Mouse (Mus musculus) adrenal gland, adult 18-20 months (tissue): ENCODE results near the gene Stat5b. TPM values are rescaled to one million over a fixed set of nuclear protein-coding genes. Genes with fewer than 3 reads are reported as not detected.

Source experiments
- DNase-seq, 2 experiments: peaks; one replicate each; pipeline ENCODE4 v3.0.0; 2021 to 2022; ENCODE audit warnings: low spot score in 2 of 2
- total RNA-seq, 2 experiments: library from RNA; stranded (reverse); gene quantifications; 1 replicate in 1 of 2; 2 replicates in 1 of 2; pipeline ENCODE4 v1.2.3; 2021

Stat5b gene
- total RNA-seq, 2 experiments from 2014 or later, result 40.1 to 74.3 TPM

DNA sequence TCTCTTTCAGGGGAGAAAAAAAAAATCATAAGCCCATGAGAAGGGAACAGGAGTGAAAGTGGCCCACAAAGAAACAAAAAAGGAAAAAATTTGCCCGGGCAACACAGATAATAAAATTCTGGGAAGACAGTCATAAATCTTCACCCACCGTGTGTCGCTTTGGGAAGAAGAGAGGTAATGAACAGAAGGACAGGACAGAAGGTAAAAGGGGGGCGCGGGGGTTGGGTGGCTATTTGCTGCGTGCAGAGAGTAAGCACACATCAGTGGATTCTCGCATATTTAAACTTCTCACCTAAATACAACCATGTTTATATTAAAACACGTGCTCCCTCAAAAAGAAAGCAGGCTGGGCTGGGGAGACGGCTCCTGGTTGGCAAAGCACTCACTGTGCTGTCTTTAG lies 33.2 kb downstream of the Stat5b start:
- no peak for DNase-seq

GRCm38 (mm10) chr11:100816801-100817200 lies 33.7 kb downstream of the Stat5b start:
- peak in 1 of 2 experiments; percentile 36 for DNase-seq

- no peak for DNase-seq
Observed at GRCm38 (mm10) chr11:100816342-100816741, 34.2 kb downstream of the Stat5b start.

- peak; percentile 46 to 57 for DNase-seq
Observed at GRCm38 (mm10) chr11:100814498-100814897, 36.0 kb downstream of the Stat5b start.

DNA sequence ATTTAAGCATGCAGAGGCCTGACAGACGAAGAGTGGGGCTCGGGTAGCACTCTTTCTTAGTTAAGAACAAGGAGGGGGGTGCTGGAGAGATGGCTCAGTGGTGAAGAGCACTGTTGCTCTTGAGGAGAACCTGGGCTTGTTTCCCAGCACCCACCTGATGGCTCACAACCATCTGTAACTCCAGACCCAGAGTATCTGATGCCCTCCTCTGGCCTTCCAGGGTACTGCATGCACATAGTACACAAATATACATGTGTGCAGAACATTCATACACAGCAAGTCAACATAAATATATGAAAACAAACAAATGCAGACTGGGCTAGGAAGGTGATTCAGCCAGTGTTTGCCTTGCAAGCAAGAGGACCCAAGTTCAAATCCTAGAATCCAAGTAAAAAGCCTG lies 39.4 kb downstream of the Stat5b start:
- DNase-seq, result no peak

DNA sequence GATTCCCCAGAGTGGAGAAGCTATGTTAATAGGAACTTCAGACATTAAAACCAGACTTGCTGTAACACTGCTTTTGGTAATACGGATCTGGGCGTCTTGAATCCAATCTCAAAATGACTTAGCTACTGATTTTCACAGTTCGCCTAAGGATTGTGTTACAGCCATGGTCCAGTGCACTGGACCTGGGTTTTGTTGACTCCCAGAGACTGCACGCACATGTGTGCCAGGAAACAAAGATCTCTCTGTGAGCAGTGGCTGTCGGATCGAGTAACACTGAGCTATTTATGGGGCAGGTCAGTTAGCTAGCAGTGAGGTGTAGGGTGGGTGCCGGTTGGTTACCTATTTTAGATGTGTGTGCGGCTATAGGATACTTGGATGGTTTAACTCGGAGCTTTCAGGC lies 40.0 kb downstream of the Stat5b start:
- no peak for DNase-seq

DNA sequence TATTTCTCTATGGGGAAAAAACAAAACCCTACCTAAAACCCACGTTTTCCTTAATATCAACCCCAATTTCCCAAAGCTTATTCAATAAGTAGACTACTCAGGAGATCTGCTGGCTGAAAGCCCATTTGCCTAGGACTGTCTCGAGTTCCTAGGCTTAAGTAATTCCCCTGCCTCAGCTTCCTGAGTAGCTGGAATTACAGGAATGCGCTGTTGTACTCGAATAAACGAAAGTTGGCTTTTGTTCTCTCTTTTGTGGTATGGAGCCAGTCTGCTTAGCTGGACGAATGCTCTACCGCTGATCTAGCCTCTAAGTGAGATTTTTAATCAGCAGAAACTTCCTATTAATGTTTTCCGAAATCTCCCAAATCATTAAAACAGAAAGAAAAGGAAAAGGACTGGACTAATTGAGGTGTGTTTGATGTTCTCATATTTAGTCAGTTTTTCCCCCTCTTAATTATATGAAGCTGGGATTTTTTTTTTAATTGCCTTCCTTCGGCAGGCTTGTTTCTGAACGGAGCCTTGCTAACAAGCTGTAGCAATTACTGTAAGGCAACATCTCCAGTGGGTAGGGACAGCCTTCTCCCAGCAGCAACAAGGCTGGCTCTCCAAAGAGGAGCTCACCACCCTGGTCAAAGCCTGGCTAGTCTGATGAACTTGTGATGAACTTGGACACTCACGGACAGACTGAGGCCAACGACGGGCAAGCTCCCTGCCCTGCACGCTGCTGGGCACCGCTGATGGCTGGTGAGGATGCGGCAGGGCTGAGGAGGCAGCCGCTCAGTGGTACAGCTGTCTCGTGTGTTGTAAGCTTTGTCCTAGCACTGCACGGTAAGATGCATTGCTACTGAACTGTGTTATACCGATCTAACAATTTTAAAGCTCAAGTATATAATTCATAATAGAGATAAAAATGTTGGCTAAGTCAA lies 43.9 kb downstream of the Stat5b start:
- DNase-seq, result no peak

- DNase-seq, result no peak
Observed at GRCm38 (mm10) chr11:100805535-100805934, 45.0 kb downstream of the Stat5b start.

DNA sequence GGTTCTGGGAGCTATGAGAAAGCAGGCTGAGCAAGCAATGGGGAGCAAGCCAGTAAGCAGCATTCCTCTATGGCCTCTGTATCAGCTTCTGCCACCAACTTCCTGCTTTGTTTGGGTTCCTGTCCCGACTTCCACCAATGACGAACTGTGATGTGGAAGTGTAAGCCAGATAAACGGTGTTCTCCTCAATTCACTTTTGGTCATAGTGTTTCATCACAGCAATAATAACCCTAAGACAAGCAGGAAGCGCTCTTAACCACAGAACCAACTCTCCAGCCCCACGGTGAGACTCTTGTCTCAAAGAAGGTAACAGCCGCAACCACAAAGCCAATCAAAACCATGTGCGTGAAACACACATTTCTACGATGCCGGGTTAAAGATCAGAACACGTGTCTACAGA lies 46.1 kb downstream of the Stat5b start:
- DNase-seq, result no peak

GRCm38 (mm10) chr11:100799426-100799825 lies 51.1 kb downstream of the Stat5b start:
- DNase-seq, result no peak

GRCm38 (mm10) chr11:100796585-100796984 lies 53.9 kb downstream of the Stat5b start:
- no peak for DNase-seq

GRCm38 (mm10) chr11:100795386-100795785 lies 55.1 kb downstream of the Stat5b start:
- no peak for DNase-seq

DNA sequence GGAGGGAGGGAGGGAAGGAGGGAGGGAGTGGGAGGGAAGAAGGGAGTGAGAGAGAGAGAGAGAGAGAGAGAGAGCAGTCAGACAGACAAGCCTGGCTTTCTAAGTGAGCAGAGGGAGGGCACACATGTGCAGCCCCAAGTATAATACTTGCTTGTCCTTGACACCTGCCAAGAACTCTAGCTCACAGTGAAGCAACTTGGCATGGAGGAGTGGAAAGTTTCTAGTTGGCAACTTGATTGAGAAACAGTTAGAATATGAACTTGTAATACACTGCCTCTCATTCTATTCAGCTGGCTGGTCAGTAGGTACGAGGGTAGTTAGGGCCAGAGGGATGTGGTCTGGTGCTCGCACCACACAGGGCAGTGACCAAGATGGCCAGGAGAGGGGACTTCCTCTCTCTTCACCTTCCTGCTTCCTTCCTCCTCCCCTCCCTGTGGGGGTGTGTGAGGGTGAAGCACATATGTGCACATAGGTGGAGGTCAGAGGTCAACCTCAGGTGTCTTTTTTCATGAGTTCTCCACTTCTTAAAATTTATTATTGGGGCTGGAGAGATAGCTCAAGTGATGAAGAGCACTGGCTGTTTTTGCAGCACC lies 59.0 kb downstream of the Stat5b start:
- peak in 1 of 2 experiments; percentile 44 for DNase-seq

DNA sequence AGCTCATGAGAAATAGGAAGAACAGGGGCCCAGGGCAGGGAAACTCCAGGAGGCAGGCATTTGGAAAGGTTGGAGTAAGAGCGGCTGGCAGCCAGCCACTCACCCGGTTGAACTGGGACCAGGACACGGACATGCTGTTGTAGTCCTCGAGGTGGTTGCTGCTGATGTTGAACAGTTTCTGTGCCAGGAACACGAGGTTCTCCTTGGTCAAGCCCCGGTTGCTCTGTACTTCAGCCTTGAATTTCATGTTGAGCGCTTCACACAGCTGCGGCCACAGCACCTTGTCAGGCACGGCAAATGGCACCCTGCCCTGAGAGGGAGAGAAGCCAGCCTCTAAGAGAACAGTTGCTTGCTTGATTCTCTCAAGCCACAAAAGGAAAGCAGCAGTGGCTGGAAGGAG lies 59.9 kb downstream of the Stat5b start:
- DNase-seq, result peak in 1 of 2 experiments; percentile 39

DNA sequence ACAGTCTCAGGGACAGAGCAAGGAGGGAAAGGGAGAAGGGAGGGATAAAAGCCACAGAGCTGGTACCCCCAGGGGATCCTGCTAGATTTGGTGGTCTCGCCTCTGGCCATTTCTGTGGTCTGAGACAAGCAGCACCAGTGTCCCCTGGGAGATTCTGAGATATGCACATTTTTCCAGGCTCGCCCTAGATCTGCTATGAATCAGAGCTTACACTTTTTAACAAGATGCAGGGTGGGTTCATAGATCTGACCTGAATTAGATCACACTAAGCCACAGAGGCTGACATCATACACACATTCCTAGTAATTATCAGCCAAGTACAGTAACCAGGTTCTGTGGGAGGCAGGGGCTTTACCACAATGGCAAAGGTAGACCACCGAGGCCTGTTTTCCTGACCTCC lies 60.8 kb downstream of the Stat5b start:
- DNase-seq, result no peak

DNA sequence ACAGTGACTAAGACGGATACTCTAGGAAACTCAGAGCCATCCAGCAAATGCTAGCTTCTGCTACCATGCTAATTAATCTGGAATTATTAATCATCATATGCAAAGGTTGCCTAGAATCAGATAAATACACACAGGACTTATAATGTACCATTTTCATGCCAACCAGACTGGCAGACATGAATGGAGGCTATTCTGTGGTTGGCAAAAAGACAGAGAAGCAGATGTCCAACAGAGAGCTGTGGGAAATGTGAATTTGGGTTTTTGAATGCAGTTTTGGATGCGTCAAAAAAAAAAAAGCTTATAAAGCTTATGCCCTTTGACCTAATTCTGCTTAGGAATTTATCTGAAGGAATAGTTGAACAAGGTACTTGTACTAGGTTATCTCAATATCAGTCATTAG lies 64.8 kb downstream of the Stat5b start:
- DNase-seq, result no peak

DNA sequence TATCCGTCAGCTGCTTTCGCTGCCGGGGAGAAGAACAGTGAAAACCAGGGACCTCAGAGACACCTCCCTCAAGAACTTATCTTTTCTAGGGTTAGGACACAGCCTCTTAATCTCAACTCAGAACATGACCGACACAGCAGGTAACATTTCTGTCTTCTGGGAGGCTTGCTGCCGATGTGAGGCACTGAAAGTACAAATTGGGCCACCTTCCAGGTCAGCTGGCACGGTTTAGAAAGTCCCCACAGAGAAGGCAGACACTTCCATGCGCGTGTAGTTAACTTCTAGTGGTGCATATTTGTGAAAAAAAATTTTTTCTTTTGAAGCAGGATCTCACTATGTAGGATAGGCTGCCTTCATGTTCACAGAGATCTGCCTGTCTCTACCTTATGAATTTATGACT lies 66.2 kb downstream of the Stat5b start:
- no peak for DNase-seq

DNA sequence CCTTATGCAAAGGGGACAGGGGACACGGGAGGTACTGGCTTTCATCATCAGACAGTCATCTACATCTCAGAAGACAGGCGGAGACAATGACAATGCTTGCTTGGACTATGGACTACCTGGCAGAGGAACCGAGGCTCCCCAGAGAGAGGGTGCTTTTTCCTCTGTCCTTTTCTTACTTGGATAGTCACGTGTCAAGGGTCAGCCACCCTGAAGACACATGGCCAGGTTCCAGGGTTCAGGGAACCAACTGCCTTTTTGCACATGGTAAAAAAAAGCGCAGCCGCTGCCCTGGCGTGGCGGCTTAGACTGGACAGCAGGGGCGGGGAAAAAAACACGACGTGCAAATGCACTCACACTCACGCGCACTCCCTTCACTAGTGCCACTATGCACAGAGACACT lies 68.0 kb downstream of the Stat5b start:
- no peak for DNase-seq

GRCm38 (mm10) chr11:100781763-100782475 lies 68.6 kb downstream of the Stat5b start:
- DNase-seq, result no peak

GRCm38 (mm10) chr11:100780247-100780646 lies 70.3 kb downstream of the Stat5b start:
- DNase-seq, result no peak

GRCm38 (mm10) chr11:100778069-100778468 lies 72.5 kb downstream of the Stat5b start:
- DNase-seq, result no peak

DNA sequence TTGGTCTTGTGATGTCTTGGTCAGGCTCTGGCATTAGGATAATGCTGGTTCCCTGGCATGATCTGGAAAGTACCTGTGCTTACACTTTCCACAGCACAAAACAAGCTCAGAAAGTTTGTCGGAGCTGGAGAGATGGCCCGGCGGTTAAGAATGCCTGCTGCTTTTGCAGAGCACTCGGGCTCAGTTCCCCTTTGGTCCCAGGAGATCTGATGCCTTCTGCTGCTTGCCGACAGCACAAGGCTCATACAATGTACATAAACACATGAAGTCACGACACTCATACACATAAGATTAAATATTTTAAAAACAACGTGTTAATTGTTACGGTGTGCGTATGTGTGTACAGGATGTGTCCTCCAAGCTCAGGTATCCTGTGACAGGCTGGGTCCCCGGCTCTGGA lies 74.6 kb downstream of the Stat5b start:
- no peak for DNase-seq
